Mouse (Mus musculus) urinary bladder, postnatal 4 days (tissue): Measurements from ENCODE around the gene Pcca.
A peak's percentile ranks its signal among the peaks of the same experiment; 100 is the strongest.

Experiments used
- DNase-seq, 2 experiments: peaks; one replicate each; pipeline ENCODE4 v3.0.0; 2021 to 2022; ENCODE audit warnings: low spot score in 2 of 2

Gene Pcca

GRCm38 (mm10) chr14:122885893-122886292 lies 351.8 kb downstream of the Pcca start:
- no peak for DNase-seq

GRCm38 (mm10) chr14:122887278-122887677 lies 353.2 kb downstream of the Pcca start:
- DNase-seq, result no peak

GRCm38 (mm10) chr14:122887702-122888479 lies 353.8 kb downstream of the Pcca start:
- no peak for DNase-seq

- no peak for DNase-seq
Measured at GRCm38 (mm10) chr14:122888480-122888872, 354.4 kb downstream of the Pcca start.

- peak in 1 of 2 experiments; percentile 15 for DNase-seq
Measured at GRCm38 (mm10) chr14:122891470-122891968, 357.4 kb downstream of the Pcca start.

- no peak for DNase-seq
Measured at GRCm38 (mm10) chr14:122896106-122896505, 362.0 kb downstream of the Pcca start.

GRCm38 (mm10) chr14:122898550-122898949 lies 364.4 kb downstream of the Pcca start:
- no peak for DNase-seq

- peak in 1 of 2 experiments; percentile 7 for DNase-seq
Measured at GRCm38 (mm10) chr14:122900679-122901078, 366.6 kb downstream of the Pcca start.

- DNase-seq, result peak in 1 of 2 experiments; percentile 6
Measured at GRCm38 (mm10) chr14:122901177-122901576, 367.1 kb downstream of the Pcca start.

- no peak for DNase-seq
Measured at GRCm38 (mm10) chr14:122901715-122902114, 367.6 kb downstream of the Pcca start.

- no peak for DNase-seq
Measured at GRCm38 (mm10) chr14:122902136-122902535, 368.0 kb downstream of the Pcca start.

GRCm38 (mm10) chr14:122902884-122903283 lies 368.8 kb downstream of the Pcca start:
- peak; percentile 54 to 66 for DNase-seq

GRCm38 (mm10) chr14:122903923-122904351 lies 369.8 kb downstream of the Pcca start:
- DNase-seq, result no peak

- no peak for DNase-seq
Measured at GRCm38 (mm10) chr14:122905007-122905406, 370.9 kb downstream of the Pcca start.

GRCm38 (mm10) chr14:122908075-122908474 lies 374.0 kb downstream of the Pcca start:
- DNase-seq, result no peak

- no peak for DNase-seq
Measured at GRCm38 (mm10) chr14:122909368-122910091, 375.4 kb downstream of the Pcca start.

- DNase-seq, result no peak
Measured at GRCm38 (mm10) chr14:122911265-122911664, 377.1 kb downstream of the Pcca start.

- no peak for DNase-seq
Measured at GRCm38 (mm10) chr14:122912137-122912536, 378.0 kb downstream of the Pcca start.

- DNase-seq, result peak; percentile 57 to 70
Measured at GRCm38 (mm10) chr14:122912812-122913498, 378.8 kb downstream of the Pcca start.

- no peak for DNase-seq
Measured at GRCm38 (mm10) chr14:122913657-122914056, 379.5 kb downstream of the Pcca start, which contains the start of gene Ggact. Gene Ggact (minus strand): TSS chr14:122913757.

GRCm38 (mm10) chr14:122917676-122918075 lies 383.6 kb downstream of the Pcca start:
- DNase-seq, result no peak

GRCm38 (mm10) chr14:122920011-122920410 lies 385.9 kb downstream of the Pcca start:
- no peak for DNase-seq
